Mouse (Mus musculus): ENCODE data around the gene Polr2i. TPM values are rescaled to one million over a fixed set of nuclear protein-coding genes. Genes with fewer than 3 reads are reported as not detected.

The Polr2i gene
- polyA plus RNA-seq, 1 experiment from 2014 or later: 166 TPM

- no peaks in the 10 kb centered on the region for H3K27me3 ChIP-seq (replicated peaks)
- H3K36me3 ChIP-seq: no peaks in the 10 kb centered on the region
- WGBS: 91% methylated on average over 3 of the region's 3 CpGs
- H3K4me1 ChIP-seq: no peaks in the 10 kb centered on the region
- H3K9ac ChIP-seq: no peak overlapping the region
- no peak overlapping the region for H3K27ac ChIP-seq
- no peak for ATAC-seq (ENCODE audit: low FRiP score, low read depth)
- H3K9me3 ChIP-seq: no peaks in the 10 kb centered on the region
- H3K4me2 ChIP-seq (replicated peaks): no peak overlapping the region
- no peak overlapping the region for H3K4me3 ChIP-seq
Measured at GRCm38 (mm10) chr7:30213881-30214280, 17.9 kb upstream of the Polr2i start.

GRCm38 (mm10) chr7:30215875-30216274 lies 15.9 kb upstream of the Polr2i start:
- Histone ChIP-seq H3K4me1 (peaks cover 6% of the 10 kb centered on the region; the same call in 1 of the 2 replicates), H3K27ac (no peak overlapping the region), H3K4me2 (replicated peaks) (no peak overlapping the region), H3K9me3 (no peaks in the 10 kb centered on the region), H3K27me3 (replicated peaks) (no peaks in the 10 kb centered on the region), H3K9ac (no peak overlapping the region), H3K36me3 (no peaks in the 10 kb centered on the region), H3K4me3 (no peak overlapping the region)
- ATAC-seq (ENCODE audit: low FRiP score, low read depth): no peak
- 85% methylated on average over 3 of the region's 3 CpGs for WGBS

DNA sequence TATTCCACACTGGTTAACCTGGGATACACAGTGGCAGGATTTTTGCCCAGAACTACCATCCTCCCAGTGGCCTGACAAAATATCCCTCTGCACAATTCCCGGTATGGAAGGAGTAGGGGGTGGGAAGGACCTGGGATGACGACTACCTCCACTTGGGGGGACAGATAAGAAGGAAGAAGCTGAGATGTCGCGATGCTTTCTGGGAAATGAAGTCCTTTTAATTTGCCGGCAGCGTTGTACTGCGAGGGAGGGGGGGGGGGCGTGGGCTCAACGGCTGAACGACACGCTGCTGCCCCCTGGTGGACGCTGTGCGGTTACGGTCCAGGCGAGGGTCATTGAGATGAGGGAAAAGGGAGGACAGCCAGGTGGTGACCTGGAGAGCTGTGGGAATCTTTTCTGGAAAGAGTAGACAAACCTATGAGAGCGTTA lies 15.0 kb upstream of the Polr2i start:
- no peaks in the 10 kb centered on the region for H3K9me3 ChIP-seq
- peaks cover 6% of the 10 kb centered on the region; the same call in 1 of the 2 replicates for H3K4me1 ChIP-seq
- 1% methylated on average over 16 of the region's 16 CpGs for WGBS
- H3K27ac ChIP-seq: no peak overlapping the region
- no peaks in the 10 kb centered on the region for H3K36me3 ChIP-seq
- no peaks in the 10 kb centered on the region for H3K27me3 ChIP-seq (replicated peaks)
- H3K4me3 ChIP-seq: no peak overlapping the region
- H3K4me2 ChIP-seq (replicated peaks): peak overlapping the region; percentile 45
- peak; percentile 83 for ATAC-seq (ENCODE audit: low FRiP score, low read depth)
- H3K9ac ChIP-seq: no peak overlapping the region

- Histone ChIP-seq H3K27ac (no peak overlapping the region), H3K9ac (no peak overlapping the region), H3K4me2 (replicated peaks) (no peak overlapping the region), H3K9me3 (no peaks in the 10 kb centered on the region), H3K4me1 (peaks cover 6% of the 10 kb centered on the region; the same call in 1 of the 2 replicates), H3K27me3 (replicated peaks) (no peaks in the 10 kb centered on the region), H3K36me3 (peaks cover 3% of the 10 kb centered on the region; the same call in 1 of the 2 replicates), H3K4me3 (no peak overlapping the region)
- peak; percentile 45; the same call in 1 of the 2 replicates for ATAC-seq (ENCODE audit: low FRiP score, low read depth)
- 77% methylated on average over 2 of the region's 2 CpGs for WGBS
Measured at GRCm38 (mm10) chr7:30217277-30217676, 14.5 kb upstream of the Polr2i start.

DNA sequence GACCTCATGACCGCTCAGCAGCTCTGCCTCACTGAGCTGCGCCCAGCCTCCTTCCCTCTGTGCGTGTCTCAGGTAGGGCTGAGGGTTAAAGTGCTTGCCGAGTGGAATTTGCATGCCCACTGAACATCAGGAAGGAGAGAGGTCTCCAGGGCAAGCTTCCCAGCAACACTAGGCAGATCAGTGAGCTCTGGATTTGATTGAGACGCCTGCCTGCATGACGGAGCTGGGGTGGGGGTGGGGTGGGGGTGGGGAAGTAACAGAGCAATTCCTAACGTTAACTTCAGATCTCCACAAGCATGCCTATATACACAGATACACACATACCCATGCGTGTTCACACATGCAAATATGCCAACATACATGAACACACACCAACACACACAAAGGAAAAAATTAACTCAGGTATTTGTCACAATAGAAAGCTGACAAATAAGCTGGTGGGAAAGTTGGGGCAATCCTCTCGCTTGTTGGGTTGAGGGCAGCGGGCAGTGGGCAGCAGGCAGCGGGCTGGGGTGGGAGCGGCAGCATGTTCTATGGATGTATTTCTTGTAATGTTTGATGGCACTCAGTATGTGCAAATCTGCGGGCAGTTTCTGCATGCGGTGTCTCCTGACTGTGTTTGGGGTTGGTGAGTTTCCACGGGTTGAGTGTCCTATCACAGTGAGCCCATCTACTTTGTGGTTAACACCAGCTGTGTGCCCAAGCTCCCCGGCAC lies 12.3 kb upstream of the Polr2i start:
- Histone ChIP-seq H3K27ac (no peak overlapping the region), H3K36me3 (peaks cover 23% of the 10 kb centered on the region), H3K27me3 (replicated peaks) (no peaks in the 10 kb centered on the region), H3K4me1 (peaks cover 6% of the 10 kb centered on the region; the same call in 1 of the 2 replicates), H3K4me2 (replicated peaks) (peak overlapping the region; percentile 70), H3K4me3 (peak overlapping the region; percentile 32), H3K9me3 (no peaks in the 10 kb centered on the region), H3K9ac (peak overlapping the region; percentile 33)
- WGBS: 5% methylated on average over 16 of the region's 16 CpGs
- ATAC-seq (ENCODE audit: low FRiP score, low read depth): peak; percentile 45; the same call in 1 of the 2 replicates

DNA sequence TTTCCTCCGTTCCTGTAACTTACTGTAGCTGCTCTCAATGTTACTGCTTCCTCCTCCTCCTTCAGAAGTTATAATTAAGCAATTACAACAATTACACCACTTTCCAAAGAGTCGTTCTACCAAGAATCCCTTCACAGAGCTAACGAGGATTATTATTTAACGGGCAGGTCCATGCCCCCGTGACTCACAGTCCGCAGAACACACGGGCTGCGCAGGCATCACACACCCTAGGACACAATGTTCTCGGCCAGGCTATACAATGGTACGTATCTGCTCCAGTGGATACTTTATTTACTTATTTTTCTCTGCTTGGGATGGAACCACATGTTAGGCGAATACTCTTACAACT lies 11.8 kb upstream of the Polr2i start:
- peaks cover 25% of the 10 kb centered on the region for H3K36me3 ChIP-seq
- H3K9ac ChIP-seq: 0 out of 2 replicates have a peak overlapping the region, but pooled peaks have one; percentile 33
- ATAC-seq (ENCODE audit: low FRiP score, low read depth): no peak
- 19% methylated on average over 11 of the region's 11 CpGs for WGBS
- no peaks in the 10 kb centered on the region for H3K9me3 ChIP-seq
- H3K27ac ChIP-seq: no peak overlapping the region
- peak overlapping the region; percentile 32 for H3K4me3 ChIP-seq
- peaks cover 6% of the 10 kb centered on the region; the same call in 1 of the 2 replicates for H3K4me1 ChIP-seq
- peak overlapping the region; percentile 70 for H3K4me2 ChIP-seq (replicated peaks)
- no peaks in the 10 kb centered on the region for H3K27me3 ChIP-seq (replicated peaks)

DNA sequence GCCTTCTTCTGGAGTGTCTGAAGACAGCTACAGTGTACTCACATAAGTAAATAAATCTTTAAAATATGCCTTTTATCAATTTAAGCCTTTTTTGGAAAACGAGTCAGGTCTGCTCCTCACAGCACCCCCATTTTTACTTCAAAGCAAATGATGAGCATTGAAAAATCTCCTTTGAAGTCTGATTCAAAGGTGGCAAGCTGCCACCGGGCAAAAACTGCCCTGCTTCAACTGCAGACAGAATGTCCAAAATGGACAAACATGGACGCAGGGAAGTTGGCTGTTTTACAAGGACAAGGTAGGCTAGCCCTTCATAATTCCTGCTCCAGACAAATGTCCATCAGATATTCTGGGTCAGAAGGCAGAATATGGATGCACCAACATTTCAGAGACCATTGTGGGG lies 10.3 kb upstream of the Polr2i start:
- no peak overlapping the region for H3K4me3 ChIP-seq
- no peaks in the 10 kb centered on the region for H3K9me3 ChIP-seq
- H3K4me1 ChIP-seq: peaks cover 6% of the 10 kb centered on the region; the same call in 1 of the 2 replicates
- no peak overlapping the region for H3K4me2 ChIP-seq (replicated peaks)
- 77% methylated on average over 3 of the region's 3 CpGs for WGBS
- peaks cover 35% of the 10 kb centered on the region for H3K36me3 ChIP-seq
- no peak for ATAC-seq (ENCODE audit: low FRiP score, low read depth)
- H3K27ac ChIP-seq: no peak overlapping the region
- H3K9ac ChIP-seq: no peak overlapping the region
- no peaks in the 10 kb centered on the region for H3K27me3 ChIP-seq (replicated peaks)

DNA sequence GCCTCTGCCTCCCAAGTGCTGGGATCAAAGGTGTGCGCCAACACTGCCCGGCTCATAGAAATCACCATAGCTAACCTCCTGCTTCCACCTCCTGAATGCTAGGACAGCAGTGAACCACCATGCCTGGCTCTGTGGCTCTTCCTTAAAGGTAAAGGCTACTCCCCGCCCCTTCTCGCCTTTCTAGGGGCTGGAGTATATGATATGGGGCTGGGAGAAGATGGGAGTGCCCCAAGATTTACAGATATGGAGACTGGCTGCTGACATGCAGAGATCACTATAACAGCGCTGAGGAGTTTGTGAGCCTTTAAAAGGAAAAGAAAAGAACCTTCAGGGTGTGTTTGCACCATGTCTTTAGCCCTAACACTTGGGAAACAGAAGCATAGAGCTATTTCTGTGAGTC lies 9.5 kb upstream of the Polr2i start:
- WGBS: 92% methylated on average over 5 of the region's 5 CpGs
- Histone ChIP-seq H3K9ac (no peak overlapping the region), H3K4me2 (replicated peaks) (no peak overlapping the region), H3K36me3 (peaks cover 42% of the 10 kb centered on the region), H3K4me3 (no peak overlapping the region), H3K27me3 (replicated peaks) (no peaks in the 10 kb centered on the region), H3K27ac (no peak overlapping the region), H3K9me3 (no peaks in the 10 kb centered on the region), H3K4me1 (peaks cover 6% of the 10 kb centered on the region; the same call in 1 of the 2 replicates)
- no peak for ATAC-seq (ENCODE audit: low FRiP score, low read depth)

DNA sequence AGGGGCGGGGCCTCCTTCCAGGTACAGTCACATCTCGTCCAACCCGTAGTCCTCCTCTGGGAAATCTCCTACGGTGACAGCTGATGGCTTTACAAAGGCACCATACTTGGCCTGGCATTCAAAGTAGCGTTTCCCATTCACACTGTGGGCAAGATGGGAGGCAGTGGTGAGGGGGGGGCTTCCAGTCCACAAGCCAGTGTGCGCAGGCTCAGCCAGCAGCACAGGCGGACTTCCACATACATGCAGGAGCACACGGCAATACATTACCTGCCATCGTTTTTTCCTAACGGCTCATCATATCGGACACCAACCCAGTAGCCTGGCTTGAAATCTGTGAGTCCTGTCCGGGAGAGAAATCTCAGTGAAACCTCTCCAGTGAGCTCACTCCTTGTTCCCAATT lies 7.5 kb upstream of the Polr2i start:
- no peak overlapping the region for H3K4me3 ChIP-seq
- peaks cover 53% of the 10 kb centered on the region for H3K36me3 ChIP-seq
- ATAC-seq (ENCODE audit: low FRiP score, low read depth): no peak
- H3K27ac ChIP-seq: no peak overlapping the region
- H3K9ac ChIP-seq: no peak overlapping the region
- 95% methylated on average over 12 of the region's 12 CpGs for WGBS
- no peaks in the 10 kb centered on the region for H3K27me3 ChIP-seq (replicated peaks)
- no peak overlapping the region for H3K4me2 ChIP-seq (replicated peaks)
- H3K4me1 ChIP-seq: peaks cover 6% of the 10 kb centered on the region; the same call in 1 of the 2 replicates
- H3K9me3 ChIP-seq: no peaks in the 10 kb centered on the region

- H3K27me3 ChIP-seq (replicated peaks): no peaks in the 10 kb centered on the region
- H3K36me3 ChIP-seq: peaks cover 43% of the 10 kb centered on the region
- no peak overlapping the region for H3K27ac ChIP-seq
- H3K9ac ChIP-seq: peak overlapping the region; percentile 72
- ATAC-seq (ENCODE audit: low FRiP score, low read depth): peak; percentile 54
- peak overlapping the region; percentile 59 for H3K4me3 ChIP-seq
- H3K4me1 ChIP-seq: peaks cover 20% of the 10 kb centered on the region
- no peaks in the 10 kb centered on the region for H3K9me3 ChIP-seq
- WGBS: under 1% methylated on average over 16 of the region's 16 CpGs
- peak overlapping the region; percentile 64 for H3K4me2 ChIP-seq (replicated peaks)
Measured at GRCm38 (mm10) chr7:30231328-30231668, 450 bp upstream of the Polr2i start.

- ATAC-seq (ENCODE audit: low FRiP score, low read depth): peak; percentile 7; the same call in 1 of the 2 replicates
- Histone ChIP-seq H3K27ac (peak overlapping the region; percentile 89; the same call in 1 of the 2 replicates), H3K27me3 (replicated peaks) (no peaks in the 10 kb centered on the region), H3K9ac (peak overlapping the region; percentile 72), H3K4me2 (replicated peaks) (peak overlapping the region; percentile 64), H3K4me1 (peaks cover 20% of the 10 kb centered on the region), H3K4me3 (peak overlapping the region; percentile 59), H3K36me3 (peaks cover 29% of the 10 kb centered on the region), H3K9me3 (no peaks in the 10 kb centered on the region)
- WGBS: 7% methylated on average over 24 of the region's 24 CpGs
Measured at GRCm38 (mm10) chr7:30232631-30233148, 942 bp downstream of the Polr2i start.

GRCm38 (mm10) chr7:30233387-30233786 lies 1.6 kb downstream of the Polr2i start:
- H3K9ac ChIP-seq: peak overlapping the region; percentile 22; the same call in 1 of the 2 replicates
- no peak for ATAC-seq (ENCODE audit: low FRiP score, low read depth)

More at GRCm38 (mm10) chr7:30233387-30233786, 1.6 kb downstream of the Polr2i start:
- H3K4me3 ChIP-seq: 0 out of 2 replicates have a peak overlapping the region, but pooled peaks have one; percentile 59
- H3K27me3 ChIP-seq (replicated peaks): no peaks in the 10 kb centered on the region
- WGBS: 89% methylated on average over 20 of the region's 20 CpGs
- H3K27ac ChIP-seq: no peak overlapping the region
- H3K36me3 ChIP-seq: peaks cover 24% of the 10 kb centered on the region
- peak overlapping the region; percentile 64 for H3K4me2 ChIP-seq (replicated peaks)
- H3K9me3 ChIP-seq: no peaks in the 10 kb centered on the region
- peaks cover 20% of the 10 kb centered on the region for H3K4me1 ChIP-seq
